Mouse (Mus musculus) erythroid progenitor cell, adult 5-6 weeks (primary cell): ENCODE results near the gene Lsamp. TPM values are rescaled to one million over a fixed set of nuclear protein-coding genes. Genes with fewer than 3 reads are reported as not detected.
"Not testable (repeated sequence)": the region's sequence is repeated elsewhere in the genome, so short reads cannot be mapped to it uniquely, and the experiment has no call there.

Experiments used
- ATAC-seq: replicated peaks from 2 replicates; pipeline ENCODE4 v1.8.0; 2016; ENCODE audit warnings: moderate number of reproducible peaks, mild to moderate bottlenecking, moderate TSS enrichment, inconsistent platforms; ENCODE audit not compliant: poor library complexity, low FRiP score, severe bottlenecking
- total RNA-seq, 2 experiments: library from RNA; stranded (forward) in 1 of 2; stranded (reverse) in 1 of 2; fragments of 150-400 nt in 1 of 2; fragments of 186-747, 209-891 nt in 1 of 2; gene quantifications; 2 replicates each; pipeline versions ENCODE4 v1.2.3 to v1.2.4; 2015 to 2017; ENCODE audit warnings: low replicate concordance in 2 of 2

Gene Lsamp
- total RNA-seq, 2 experiments from 2014 or later = not detected

- ATAC-seq = no peak
Measured at GRCm38 (mm10) chr16:41941591-41942315, 1957.6 kb downstream of the Lsamp start.

- no peak for ATAC-seq
Measured at GRCm38 (mm10) chr16:41957811-41958210, 1973.7 kb downstream of the Lsamp start.

- no peak for ATAC-seq
Measured at GRCm38 (mm10) chr16:41965636-41966035, 1981.5 kb downstream of the Lsamp start.

GRCm38 (mm10) chr16:41969215-41969614, 1985.1 kb downstream of the Lsamp start:
- ATAC-seq = no peak

- ATAC-seq = no peak
Measured at GRCm38 (mm10) chr16:41974866-41975719, 1990.9 kb downstream of the Lsamp start.

GRCm38 (mm10) chr16:41976897-41977296, 1992.7 kb downstream of the Lsamp start:
- no peak for ATAC-seq

- no peak for ATAC-seq
Measured at GRCm38 (mm10) chr16:41996956-41997355, 2012.8 kb downstream of the Lsamp start.

- ATAC-seq = no peak
Measured at GRCm38 (mm10) chr16:42002925-42003324, 2018.8 kb downstream of the Lsamp start.

GRCm38 (mm10) chr16:42003506-42003905, 2019.3 kb downstream of the Lsamp start:
- not testable (repeated sequence) for ATAC-seq

- ATAC-seq = no peak
Measured at GRCm38 (mm10) chr16:42004166-42004565, 2020.0 kb downstream of the Lsamp start.

- ATAC-seq = no peak
Measured at GRCm38 (mm10) chr16:42014937-42015336, 2030.8 kb downstream of the Lsamp start.

GRCm38 (mm10) chr16:42015443-42015842, 2031.3 kb downstream of the Lsamp start:
- ATAC-seq = no peak

- no peak for ATAC-seq
Measured at GRCm38 (mm10) chr16:42016791-42017643, 2032.9 kb downstream of the Lsamp start.

- no peak for ATAC-seq
Measured at GRCm38 (mm10) chr16:42022566-42022965, 2038.4 kb downstream of the Lsamp start.

GRCm38 (mm10) chr16:42032030-42032429, 2047.9 kb downstream of the Lsamp start:
- ATAC-seq = no peak

GRCm38 (mm10) chr16:42033449-42033848, 2049.3 kb downstream of the Lsamp start:
- ATAC-seq = no peak

- no peak for ATAC-seq
Measured at GRCm38 (mm10) chr16:42048138-42048537, 2064.0 kb downstream of the Lsamp start.

GRCm38 (mm10) chr16:42059927-42060326, 2075.8 kb downstream of the Lsamp start:
- ATAC-seq = no peak

- no peak for ATAC-seq
Measured at GRCm38 (mm10) chr16:42074325-42074724, 2090.2 kb downstream of the Lsamp start.

- no peak for ATAC-seq
Measured at GRCm38 (mm10) chr16:42079573-42079972, 2095.4 kb downstream of the Lsamp start.
